Mouse (Mus musculus) left cerebral cortex, postnatal 14 days (tissue): ENCODE measurements around the gene Mrpl27. TPM values are rescaled to one million over a fixed set of nuclear protein-coding genes. Genes with fewer than 3 reads are reported as not detected.

Source experiments
- DNase-seq, 2 experiments: peaks; one replicate each; pipeline ENCODE4 v3.0.0; 2021 to 2022; ENCODE audit warnings: low spot score in 2 of 2, mixed read lengths in 1 of 2
- intact Hi-C: fragments of 180-260 bp; cut with DNase I; formaldehyde crosslinking; loops from one replicate; pipeline ENCODE4 v1.15.1; 2025
- total RNA-seq, 2 experiments: library from RNA; stranded (reverse); gene quantifications; 2 replicates each; pipeline ENCODE4 v1.2.3; 2021

Gene Mrpl27
- total RNA-seq, 2 experiments from 2014 or later: 65.2 to 72.5 TPM

DNA sequence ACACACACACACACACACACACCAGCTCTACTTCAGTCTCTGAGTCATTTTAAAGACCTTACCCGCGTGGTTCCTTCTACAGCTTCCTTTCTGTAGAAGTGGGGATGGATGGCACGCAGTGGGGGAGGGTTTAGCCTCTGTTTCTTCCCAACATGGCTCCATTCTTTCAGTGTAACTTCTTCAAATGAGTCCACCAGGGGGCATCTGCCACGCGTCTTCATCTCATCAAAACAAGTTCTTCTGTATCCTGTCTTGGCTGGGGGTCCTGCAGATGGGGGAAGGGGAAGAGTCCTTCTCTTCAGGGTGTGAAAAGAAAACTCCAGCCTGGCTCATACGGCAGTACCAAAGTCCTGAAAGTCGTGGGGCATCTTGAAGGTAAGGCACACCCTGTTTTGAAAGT, 50.5 kb downstream of the Mrpl27 start:
- intact Hi-C loops: no loop called here
- no peak for DNase-seq

GRCm38 (mm10) chr11:94704472-94704871, 50.9 kb downstream of the Mrpl27 start, which contains the start of gene Gm11541:
Gene Gm11541 (minus strand): TSS chr11:94704499.
- intact Hi-C loops: no loop called here
- DNase-seq: no peak

Other genes starting within 250 kb of the Mrpl27 start
- gene Cacna1g, start 179.6 kb upstream of the Mrpl27 start, total RNA-seq: 100 to 1,000 TPM; 107 to 130 TPM
- gene Spata20, start 167.6 kb upstream of the Mrpl27 start, total RNA-seq: under 1 TPM; 0.38 to 0.62 TPM
- gene Epn3, start 153.8 kb upstream of the Mrpl27 start, total RNA-seq: 1 to 10 TPM in 1 of 2 experiments, under 1 TPM in 1; 0.95 to 1.3 TPM
- 1 to 10 TPM; 3.2 to 3.8 TPM for gene Mycbpap, start 132.0 kb upstream of the Mrpl27 start, total RNA-seq
- 10 to 100 TPM; 16.1 to 16.8 TPM for gene Rsad1, start 104.5 kb upstream of the Mrpl27 start, total RNA-seq
- gene Chad, start 88.7 kb upstream of the Mrpl27 start, total RNA-seq: under 1 TPM in 1 of 2 experiments, not detected in 1; 0.38 TPM
- gene Acsf2, start 51.9 kb upstream of the Mrpl27 start, total RNA-seq: 10 to 100 TPM; 16.9 to 17.2 TPM
- gene Lrrc59, start 24.0 kb upstream of the Mrpl27 start, total RNA-seq: 10 to 100 TPM; 83.8 to 84.9 TPM
- under 1 TPM; 0.21 to 0.79 TPM for gene Eme1, start 197 bp downstream of the Mrpl27 start, total RNA-seq
- 10 to 100 TPM; 23.1 to 25.8 TPM for gene Xylt2, start 23.7 kb downstream of the Mrpl27 start, total RNA-seq
- gene Gm11541, start 50.7 kb downstream of the Mrpl27 start, total RNA-seq: not detected
- under 1 TPM; 0.31 to 0.38 TPM for gene Cdc34b, start 88.0 kb downstream of the Mrpl27 start, total RNA-seq
- not detected for gene Tmem92, start 128.9 kb downstream of the Mrpl27 start, total RNA-seq